In genomic region chr10:80137626-80138552, GRCm38 (mm10) we compare ENCODE assay signal across 8 mouse cellular contexts. TPM values are rescaled to one million over a fixed set of nuclear protein-coding genes. Genes with fewer than 3 reads are reported as not detected.
A peak's percentile ranks its signal among the peaks of the same experiment; 100 is the strongest.
DNase-seq lines count a peak whose midpoint lies in the region; ATAC-seq lines count a peak whose summit lies in the region.

No protein-coding gene starts in this region.

- intact Hi-C loops in heart, postnatal 25 days (cut with DNase I): loop anchor here (5.0 kb wide), 1 partner anchor 151 kb away; the partner anchor contains the start of gene Cnn2

- H3K4me1 ChIP-seq in heart, embryonic 10.5 days: peaks cover 63% of the 10 kb centered on the region
- peaks cover 60% of the 10 kb centered on the region for H3K4me1 ChIP-seq in hindbrain, embryonic 13.5 days (replicated peaks)
- H3K4me1 ChIP-seq in midbrain, embryonic 11.5 days (ENCODE audit: control insufficient read depth, insufficient read depth, low read length): peaks cover 32% of the 10 kb centered on the region

- peak overlapping the region; percentile 87 for H3K27ac ChIP-seq in heart, embryonic 10.5 days
- H3K27ac ChIP-seq in hindbrain, embryonic 13.5 days: peak overlapping the region; percentile 98
- H3K27ac ChIP-seq in midbrain, embryonic 11.5 days (ENCODE audit: low read depth, low read length): peak overlapping the region; percentile 76

- peak overlapping the region; percentile 97 for H3K9ac ChIP-seq in hindbrain, embryonic 13.5 days
- H3K9ac ChIP-seq in midbrain, embryonic 11.5 days (ENCODE audit: low read length): peak overlapping the region; percentile 87

- peaks cover 58% of the 10 kb centered on the region for H3K27me3 ChIP-seq in heart, embryonic 10.5 days (ENCODE audit: insufficient read depth, poor library complexity, severe bottlenecking)
- peaks cover 25% of the 10 kb centered on the region for H3K27me3 ChIP-seq in hindbrain, embryonic 13.5 days
- peaks cover 21% of the 10 kb centered on the region for H3K27me3 ChIP-seq in midbrain, embryonic 11.5 days (ENCODE audit: control insufficient read depth, insufficient read depth, low read length)

- peaks cover 21% of the 10 kb centered on the region; the same call in 1 of the 2 replicates for H3K36me3 ChIP-seq in heart, embryonic 10.5 days
- H3K36me3 ChIP-seq in hindbrain, embryonic 13.5 days: peaks cover 38% of the 10 kb centered on the region
- H3K36me3 ChIP-seq in midbrain, embryonic 11.5 days (ENCODE audit: control insufficient read depth, insufficient read depth, low read length): no peaks in the 10 kb centered on the region

- H3K9me3 ChIP-seq in heart, embryonic 10.5 days: no peaks in the 10 kb centered on the region
- no peaks in the 10 kb centered on the region for H3K9me3 ChIP-seq in hindbrain, embryonic 13.5 days
- H3K9me3 ChIP-seq in midbrain, embryonic 11.5 days (ENCODE audit: control insufficient read depth, low read length): no peaks in the 10 kb centered on the region

- no peak for ATAC-seq in hindbrain, embryonic 13.5 days (ENCODE audit: low FRiP score)
- no peak for ATAC-seq in midbrain, embryonic 11.5 days (ENCODE audit: low FRiP score)

- DNase-seq in heart, embryonic 10.5 days (ENCODE audit: low spot score): no peak
- no peak for DNase-seq in heart, postnatal 25 days (ENCODE audit: low spot score)
- peak; percentile 32 to 39 for DNase-seq in B cell, adult 2 months
- DNase-seq in cerebellum, adult 9-10 months: peak; percentile 77
- peak; percentile 96 for DNase-seq in midbrain, embryonic 11.5 days (ENCODE audit: low spot score, missing footprints)
- no peak for DNase-seq in ovary, adult 18-20 months (ENCODE audit: low spot score)
- no peak for DNase-seq in frontal cortex, postnatal 10 days (ENCODE audit: low spot score in 2 of 2)

- 4% methylated on average over 29 of the region's 33 CpGs for WGBS in heart, embryonic 10.5 days
- WGBS in hindbrain, embryonic 13.5 days: 3% methylated on average over 25 of the region's 33 CpGs
- WGBS in midbrain, embryonic 11.5 days: 5% methylated on average over 24 of the region's 33 CpGs

- H3K4me3 ChIP-seq in heart, embryonic 10.5 days: peak overlapping the region; percentile 83
- peak overlapping the region; percentile 82 for H3K4me3 ChIP-seq in hindbrain, embryonic 13.5 days
- H3K4me3 ChIP-seq in midbrain, embryonic 11.5 days (ENCODE audit: low read depth, low read length): peak overlapping the region; percentile 74

- peak overlapping the region; percentile 93 for H3K4me2 ChIP-seq in hindbrain, embryonic 13.5 days
- H3K4me2 ChIP-seq in midbrain, embryonic 11.5 days: peak overlapping the region; percentile 94

RNA-seq across cellular contexts. Expression of gene Atp5d, which starts 0.5 kb away (rescaled TPM):
- polyA plus RNA-seq in heart, embryonic 10.5 days (2016; fragmentation: Nextera tagmentation; extraction: Ambion mirVana): 689 and 872 TPM in 2 replicates
- total RNA-seq in heart, postnatal 25 days (2021): 1,000 to 10,000 TPM; 1,252 to 1,264 TPM
- polyA plus RNA-seq in hindbrain, embryonic 13.5 days (2015; fragmentation: Nextera tagmentation; extraction: Ambion mirVana): 434 and 449 TPM in 2 replicates
- polyA plus RNA-seq in midbrain, embryonic 11.5 days (2014; fragmentation: Nextera tagmentation; extraction: Ambion mirVana): 329 and 355 TPM in 2 replicates

RNA-seq across cellular contexts. Expression of gene Cbarp, which starts 2.7 kb away (rescaled TPM):
- 2.0 and 4.0 TPM in 2 replicates for polyA plus RNA-seq in heart, embryonic 10.5 days (2016; fragmentation: Nextera tagmentation; extraction: Ambion mirVana)
- total RNA-seq in heart, postnatal 25 days (2021): 1 to 10 TPM; 2.4 to 3.1 TPM
- polyA plus RNA-seq in hindbrain, embryonic 13.5 days (2015; fragmentation: Nextera tagmentation; extraction: Ambion mirVana): 57.4 and 59.2 TPM in 2 replicates
- polyA plus RNA-seq in midbrain, embryonic 11.5 days (2014; fragmentation: Nextera tagmentation; extraction: Ambion mirVana): 11.1 and 11.8 TPM in 2 replicates

RNA-seq across cellular contexts. Expression of gene Midn, which starts 10.2 kb away (rescaled TPM):
- polyA plus RNA-seq in heart, embryonic 10.5 days (2016; fragmentation: Nextera tagmentation; extraction: Ambion mirVana): 16.1 and 24.4 TPM in 2 replicates
- 100 to 1,000 TPM in 1 of 2 experiments, 10 to 100 TPM in 1; 92.1 to 120 TPM for total RNA-seq in heart, postnatal 25 days (2021)
- 32.4 and 34.7 TPM in 2 replicates for polyA plus RNA-seq in hindbrain, embryonic 13.5 days (2015; fragmentation: Nextera tagmentation; extraction: Ambion mirVana)
- 66.0 and 71.3 TPM in 2 replicates for polyA plus RNA-seq in midbrain, embryonic 11.5 days (2014; fragmentation: Nextera tagmentation; extraction: Ambion mirVana)

RNA-seq across cellular contexts. Expression of gene Stk11, which starts 22.3 kb away (rescaled TPM):
- 12.4 and 17.8 TPM in 2 replicates for polyA plus RNA-seq in heart, embryonic 10.5 days (2016; fragmentation: Nextera tagmentation; extraction: Ambion mirVana)
- 100 to 1,000 TPM; 133 to 138 TPM for total RNA-seq in heart, postnatal 25 days (2021)
- 16.3 and 18.2 TPM in 2 replicates for polyA plus RNA-seq in hindbrain, embryonic 13.5 days (2015; fragmentation: Nextera tagmentation; extraction: Ambion mirVana)
- 18.5 and 23.1 TPM in 2 replicates for polyA plus RNA-seq in midbrain, embryonic 11.5 days (2014; fragmentation: Nextera tagmentation; extraction: Ambion mirVana)

RNA-seq across cellular contexts. Expression of gene Cirbp, which starts 27.9 kb away (rescaled TPM):
- polyA plus RNA-seq in heart, embryonic 10.5 days (2016; fragmentation: Nextera tagmentation; extraction: Ambion mirVana): 85.7 and 98.0 TPM in 2 replicates
- total RNA-seq in heart, postnatal 25 days (2021): 10 to 100 TPM; 31.7 to 43.1 TPM
- polyA plus RNA-seq in hindbrain, embryonic 13.5 days (2015; fragmentation: Nextera tagmentation; extraction: Ambion mirVana): 364 and 409 TPM in 2 replicates
- polyA plus RNA-seq in midbrain, embryonic 11.5 days (2014; fragmentation: Nextera tagmentation; extraction: Ambion mirVana): 81.5 and 87.1 TPM in 2 replicates

Comparison
In these comparisons a context has a peak if more than half of its experiments do, and no peak if none do; other contexts are left out.
1. DNase-seq: peak in B cell, adult 2 months (2 of 2), cerebellum, adult 9-10 months (single experiment) and midbrain, embryonic 11.5 days (single experiment); none in heart, embryonic 10.5 days (single experiment), heart, postnatal 25 days (single experiment), ovary, adult 18-20 months (single experiment) and frontal cortex, postnatal 10 days (0 of 2).
2. Peak in every context shown above with its lines, with median percentiles within 50 percentile points of each other: H3K27ac ChIP-seq and H3K4me3 ChIP-seq.